Mouse (Mus musculus) olfactory bulb, adult 2 months (tissue): Measurements from ENCODE around the gene Herpud1. TPM values are rescaled to one million over a fixed set of nuclear protein-coding genes. Genes with fewer than 3 reads are reported as not detected.
A peak's percentile ranks its signal among the peaks of the same experiment; 100 is the strongest.

Experiments used
- H3K27ac ChIP-seq: fragments of 200-500 bp; 2 replicates; pipeline ENCODE4 v1.5.1; 2012; ENCODE audit warnings: low read depth, low read length; ENCODE audit not compliant: insufficient read depth
- H3K4me1 ChIP-seq: fragments of 200-500 bp; 2 replicates; pipeline ENCODE4 v1.6.1; 2012; ENCODE audit warnings: low read length; ENCODE audit not compliant: control insufficient read depth, insufficient read depth
- H3K4me3 ChIP-seq: fragments of 200-500 bp; 2 replicates; pipeline ENCODE4 v1.5.1; 2012; ENCODE audit warnings: mild to moderate bottlenecking, low read depth, low read length, moderate library complexity; ENCODE audit not compliant: insufficient read depth
- CTCF ChIP-seq: fragments of 200-500 bp; IDR thresholded peaks from 2 replicates; pipeline ENCODE4 v1.5.1; 2012; ENCODE audit warnings: low read depth, mild to moderate bottlenecking, low read length, moderate library complexity; ENCODE audit not compliant: insufficient read depth
- POLR2A ChIP-seq: fragments of 200-500 bp; IDR thresholded peaks from 2 replicates; pipeline ENCODE4 v1.6.1; 2012; ENCODE audit warnings: mild to moderate bottlenecking, low read depth, low read length, moderate library complexity; ENCODE audit not compliant: insufficient read depth
- WGBS: fragments of 180-500 bp; shearing (Covaris S2); methylation state at CpG from one replicate; pipeline ENCODE4 v1.1.7; 2018; 5-methylcytosine and 5-hydroxymethylcytosine counted together
- polyA plus RNA-seq: library from polyadenylated mRNA; stranded (reverse); fragments of >200 nt; gene quantifications from 2 replicates; pipeline ENCODE4 v1.2.4, GENCODE M21; 2012; ENCODE audit warnings: low replicate concordance; ENCODE audit not compliant: missing spikeins, insufficient read depth, insufficient read length

Herpud1 gene
- polyA plus RNA-seq, 1 experiment, result not detected

DNA sequence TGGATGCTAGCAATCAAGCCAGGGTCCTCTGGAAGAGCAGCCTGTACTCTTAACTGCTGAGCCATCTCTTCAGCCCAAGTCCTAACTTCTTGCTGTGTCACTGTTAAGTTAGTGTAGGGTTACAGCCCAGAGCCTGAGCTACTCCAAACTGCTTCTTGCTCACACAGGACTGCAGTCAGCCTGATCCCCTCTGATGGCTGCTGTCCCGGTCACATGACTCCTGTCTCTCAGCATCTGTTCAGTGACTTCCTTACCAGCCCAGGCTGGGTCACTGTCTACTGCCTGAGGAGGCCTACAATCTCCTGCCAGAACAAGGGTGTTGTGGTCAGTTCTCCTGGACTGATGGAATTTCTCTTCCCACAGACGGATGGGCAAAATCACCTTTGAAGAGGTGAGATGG, 29.0 kb downstream of the Herpud1 start:
- 77% methylated on average over 2 of the region's 2 CpGs for WGBS

DNA sequence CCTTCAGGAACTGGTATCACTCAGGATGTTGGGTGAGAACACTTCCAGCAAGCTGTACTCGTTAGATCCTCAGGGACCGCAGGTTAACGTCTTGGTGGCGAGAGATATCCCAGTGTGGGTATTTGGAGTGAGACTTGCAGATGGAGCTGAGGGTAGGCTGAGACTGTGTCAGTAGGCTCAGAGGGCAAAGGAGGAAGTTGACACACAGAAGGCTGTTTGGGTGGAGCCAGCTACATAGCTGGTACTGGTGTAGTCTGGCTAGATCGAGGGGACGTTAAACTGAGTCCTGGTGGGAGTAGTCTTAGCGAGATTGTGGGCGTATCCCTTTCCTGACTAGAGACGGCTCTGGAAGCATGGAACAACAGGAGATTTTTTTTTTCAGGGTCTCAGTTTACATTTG, 31.8 kb downstream of the Herpud1 start:
- TF ChIP-seq POLR2A (no peak), CTCF (no peak)
- H3K4me3 ChIP-seq, result no peak overlapping the region
- 74% methylated on average over 9 of the region's 9 CpGs for WGBS
- H3K4me1 ChIP-seq, result no peaks in the 10 kb centered on the region
- H3K27ac ChIP-seq, result no peak overlapping the region

More for the DNA sequence above, 29.0 kb downstream of the Herpud1 start:
- H3K4me1 ChIP-seq, result no peaks in the 10 kb centered on the region
- no peak overlapping the region for H3K4me3 ChIP-seq
- TF ChIP-seq CTCF (no peak), POLR2A (no peak)
- H3K27ac ChIP-seq, result no peak overlapping the region

DNA sequence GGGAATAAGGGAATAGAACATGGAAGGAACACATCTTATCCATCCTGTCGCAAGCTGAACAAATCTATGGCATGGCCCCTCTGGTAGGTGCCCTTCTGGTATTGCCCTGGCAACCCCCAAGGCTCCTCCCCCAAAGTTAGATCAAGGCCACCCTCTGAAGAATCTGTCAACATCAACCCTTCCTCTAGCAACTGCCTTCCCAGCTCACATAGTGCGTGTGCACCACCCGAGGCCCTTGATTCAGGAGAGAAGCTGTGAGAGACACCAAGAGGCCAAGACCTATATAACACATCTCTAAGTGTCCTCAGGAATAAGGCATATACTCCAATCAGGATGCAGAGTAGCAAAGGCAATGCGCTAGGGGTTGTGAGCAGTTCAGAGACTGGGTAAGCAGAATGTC, 36.0 kb downstream of the Herpud1 start:
- 93% methylated on average over 4 of the region's 4 CpGs for WGBS
- Histone ChIP-seq H3K27ac (no peak overlapping the region), H3K4me1 (no peaks in the 10 kb centered on the region), H3K4me3 (no peak overlapping the region)
- no peak for TF ChIP-seq POLR2A
- no peak for TF ChIP-seq CTCF

DNA sequence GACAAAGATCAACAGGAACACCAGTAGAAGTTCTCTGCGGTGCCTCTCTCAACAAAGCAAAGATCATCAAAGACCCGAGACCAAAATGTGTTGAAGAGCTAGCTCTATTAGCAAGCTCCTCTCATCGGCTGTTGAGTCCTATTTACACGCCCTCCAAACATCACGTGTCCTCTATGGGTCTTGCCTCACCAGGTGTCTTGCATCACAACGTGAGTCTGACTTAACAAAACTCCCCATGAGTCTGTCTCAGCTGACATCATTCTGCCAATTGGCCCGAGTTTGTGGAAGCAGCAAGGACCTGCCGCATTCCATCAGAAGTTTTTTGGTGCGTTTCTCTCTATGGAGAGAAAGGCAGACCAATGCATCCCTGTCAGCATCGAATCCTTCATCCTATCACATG, 41.7 kb downstream of the Herpud1 start:
- WGBS, result 81% methylated on average over 10 of the region's 10 CpGs
- H3K4me3 ChIP-seq, result no peak overlapping the region
- TF ChIP-seq CTCF, result no peak
- TF ChIP-seq POLR2A, result no peak

DNA sequence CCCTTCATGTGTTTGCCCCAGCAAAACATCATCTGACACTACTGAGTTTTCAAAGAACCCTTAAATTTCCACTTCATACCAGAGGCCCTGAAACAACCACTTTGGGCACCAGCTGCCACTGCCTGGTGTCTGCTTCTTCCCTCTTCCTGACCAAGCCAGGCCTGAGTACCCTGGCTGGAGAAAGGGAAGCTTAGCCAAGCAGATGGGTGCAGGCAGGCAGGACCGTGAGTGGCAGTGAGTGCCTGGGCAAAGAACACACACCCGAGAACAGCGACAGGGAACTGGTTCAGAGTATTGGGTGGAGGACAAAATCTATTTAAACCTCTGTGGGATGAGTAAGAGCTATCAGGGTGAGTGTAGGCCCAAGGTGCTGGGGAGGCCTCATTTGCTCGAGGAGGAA, 42.2 kb downstream of the Herpud1 start:
- Histone ChIP-seq H3K27ac (no peak overlapping the region), H3K4me1 (no peaks in the 10 kb centered on the region), H3K4me3 (no peak overlapping the region)
- 74% methylated on average over 4 of the region's 4 CpGs for WGBS
- no peak for TF ChIP-seq CTCF
- no peak for TF ChIP-seq POLR2A

More for the DNA sequence above, 41.7 kb downstream of the Herpud1 start:
- H3K4me1 ChIP-seq, result no peaks in the 10 kb centered on the region
- no peak overlapping the region for H3K27ac ChIP-seq

DNA sequence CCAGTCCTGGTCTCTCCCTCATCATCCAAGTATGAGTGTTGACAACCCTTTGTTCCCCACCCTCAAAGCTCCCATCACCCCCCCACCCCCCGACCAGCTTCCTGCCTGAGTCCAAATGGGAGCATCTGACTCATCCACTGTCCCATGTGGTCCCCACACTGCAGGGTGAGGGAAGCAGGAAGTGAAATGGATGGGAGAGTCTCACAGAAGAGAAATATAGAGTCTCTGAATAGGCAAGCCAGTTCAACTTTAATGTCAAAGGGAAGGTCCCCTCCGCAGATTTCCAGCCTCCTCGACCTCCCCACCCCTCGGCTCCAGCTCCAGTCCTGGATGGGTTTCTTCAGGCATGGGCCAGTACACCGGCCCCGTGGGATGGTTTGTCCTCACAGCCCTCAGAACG, 43.1 kb downstream of the Herpud1 start:
- H3K4me1 ChIP-seq, result peaks cover 5% of the 10 kb centered on the region
- TF ChIP-seq POLR2A (no peak), CTCF (no peak)
- H3K27ac ChIP-seq, result no peak overlapping the region
- 87% methylated on average over 7 of the region's 7 CpGs for WGBS
- no peak overlapping the region for H3K4me3 ChIP-seq

DNA sequence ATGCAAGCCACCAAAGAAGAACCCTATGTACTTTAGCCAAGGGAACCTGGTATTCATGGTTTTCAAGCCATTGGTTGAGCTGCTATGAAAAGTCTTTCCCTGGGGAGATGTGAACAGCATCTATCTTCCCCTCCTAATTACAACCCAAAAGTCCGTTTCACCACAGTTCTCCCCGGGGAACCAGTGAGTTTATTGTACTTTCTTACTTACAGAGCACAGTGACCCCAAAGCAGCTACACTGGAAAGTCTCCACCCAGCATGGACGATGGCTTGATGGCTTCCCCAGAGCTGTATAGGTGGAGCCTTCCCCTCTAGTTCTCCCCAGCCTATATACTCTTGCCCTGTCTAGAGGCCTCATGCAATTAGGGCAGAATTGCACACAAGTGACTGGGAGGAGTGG, 46.0 kb downstream of the Herpud1 start:
- H3K4me3 ChIP-seq, result no peak overlapping the region
- 79% methylated on average over 3 of the region's 3 CpGs for WGBS

DNA sequence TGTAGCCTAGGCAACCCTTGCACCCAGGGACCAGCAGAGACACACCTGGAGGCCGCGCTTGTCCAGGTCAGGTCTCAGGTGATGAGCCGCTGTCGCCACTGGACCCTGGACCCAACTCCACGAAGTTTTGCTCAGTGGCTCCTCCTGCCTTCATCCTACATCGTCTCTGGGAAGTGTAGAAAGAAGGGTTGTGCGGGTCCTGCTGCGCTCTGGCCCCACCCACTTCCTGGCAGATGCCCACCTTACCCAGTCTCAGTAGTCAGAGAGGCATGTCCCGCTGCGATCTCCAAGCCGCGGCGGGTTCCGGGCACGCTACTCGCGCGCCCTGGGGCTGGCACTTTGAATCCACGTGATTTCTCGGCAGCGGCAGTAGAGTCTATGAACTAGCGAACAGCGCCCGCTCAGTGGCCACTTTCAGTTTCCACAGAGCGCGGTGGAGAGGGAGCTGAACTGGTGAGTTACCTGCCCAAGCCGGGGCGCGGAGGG, 47.8 kb downstream of the Herpud1 start, which contains the start of gene Nlrc5:
Gene Nlrc5, plus strand, starts transcription at position 376 of the 486 bp plus-strand sequence.
- Histone ChIP-seq H3K4me3 (peak within 1 kb of the TSS; percentile 50), H3K4me1 (peaks cover 5% of the 10 kb centered on the region), H3K27ac (no peak within 1 kb of the TSS)
- TF ChIP-seq POLR2A (no peak), CTCF (no peak)
- WGBS, result under 1% methylated on average over 29 of the region's 29 CpGs

More for the DNA sequence above, 46.0 kb downstream of the Herpud1 start:
- TF ChIP-seq POLR2A, result no peak
- TF ChIP-seq CTCF, result no peak
- peaks cover 5% of the 10 kb centered on the region for H3K4me1 ChIP-seq
- H3K27ac ChIP-seq, result no peak overlapping the region

DNA sequence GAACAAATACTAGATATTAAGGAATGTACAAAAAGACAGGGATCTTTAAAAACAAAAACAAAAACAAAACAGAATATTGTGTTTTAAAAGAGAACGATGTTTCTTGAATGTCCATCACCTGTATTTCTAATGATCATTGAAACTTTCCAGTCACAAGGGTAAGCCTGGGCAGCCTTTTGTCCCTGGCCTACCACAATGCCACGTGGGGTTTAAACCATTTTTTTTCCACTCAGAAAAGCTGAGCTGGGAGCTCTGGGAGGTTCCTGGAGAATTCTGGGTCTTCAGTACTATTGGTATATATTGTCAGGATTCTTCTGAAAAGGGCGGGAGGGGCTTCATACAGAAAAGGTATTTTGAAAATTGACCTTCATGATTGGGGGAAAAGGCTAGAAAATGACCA, 48.7 kb downstream of the Herpud1 start:
- H3K27ac ChIP-seq, result no peak overlapping the region
- WGBS, result 88% methylated on average over 3 of the region's 3 CpGs

DNA sequence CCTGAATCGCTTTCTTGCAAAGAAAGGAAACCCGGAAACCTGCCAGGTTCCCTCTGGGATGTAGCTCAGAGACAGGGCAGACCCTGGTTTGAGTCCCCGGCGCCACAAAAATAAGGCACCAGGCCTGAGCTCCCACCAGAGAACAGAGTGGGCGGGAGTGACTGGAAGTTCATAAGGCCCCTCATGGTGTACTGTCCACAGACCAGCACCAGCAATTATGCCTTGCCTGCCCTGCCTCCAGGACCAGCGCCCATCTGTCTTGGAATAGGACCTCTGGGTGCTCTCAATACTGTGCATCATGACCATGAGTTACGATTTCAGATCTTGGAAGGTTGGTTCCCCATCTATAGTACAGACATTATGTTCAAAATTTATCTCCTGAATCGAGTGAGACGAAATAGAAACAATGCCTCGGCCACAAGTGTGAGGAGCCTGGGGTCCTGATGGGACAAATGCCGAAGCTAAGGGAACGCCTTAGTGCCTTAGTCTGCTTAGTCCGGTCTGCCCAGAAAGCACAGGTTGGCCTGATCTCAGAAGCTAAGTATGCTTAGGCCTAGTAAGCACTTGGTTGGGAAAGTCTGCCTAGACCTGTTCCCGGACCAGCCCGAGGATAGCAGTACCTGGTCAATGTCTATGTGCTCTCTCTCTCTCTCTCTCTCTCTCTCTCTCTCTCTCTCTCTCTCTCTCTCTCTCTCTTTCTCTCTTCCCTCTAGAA, 49.3 kb downstream of the Herpud1 start:
- TF ChIP-seq CTCF (no peak), POLR2A (no peak)
- WGBS, result 96% methylated on average over 15 of the region's 15 CpGs
- no peak overlapping the region for H3K27ac ChIP-seq
- no peak overlapping the region for H3K4me3 ChIP-seq
- peaks cover 5% of the 10 kb centered on the region for H3K4me1 ChIP-seq

More for the DNA sequence above, 48.7 kb downstream of the Herpud1 start:
- Histone ChIP-seq H3K4me3 (no peak overlapping the region), H3K4me1 (peaks cover 5% of the 10 kb centered on the region)
- TF ChIP-seq POLR2A (no peak), CTCF (no peak)
